Mouse (Mus musculus) heart, postnatal 4 days (tissue): ENCODE results near the gene L1cam. TPM values are rescaled to one million over a fixed set of nuclear protein-coding genes. Genes with fewer than 3 reads are reported as not detected.

ENCODE experiments used
- DNase-seq: peaks from one replicate; pipeline ENCODE4 v3.0.0; 2021
- total RNA-seq, 2 experiments: library from RNA; stranded (reverse); gene quantifications; 2 replicates each; pipeline ENCODE4 v1.2.3; 2021

The L1cam gene
- total RNA-seq = 1 to 10 TPM; 1.4 to 1.6 TPM

DNA sequence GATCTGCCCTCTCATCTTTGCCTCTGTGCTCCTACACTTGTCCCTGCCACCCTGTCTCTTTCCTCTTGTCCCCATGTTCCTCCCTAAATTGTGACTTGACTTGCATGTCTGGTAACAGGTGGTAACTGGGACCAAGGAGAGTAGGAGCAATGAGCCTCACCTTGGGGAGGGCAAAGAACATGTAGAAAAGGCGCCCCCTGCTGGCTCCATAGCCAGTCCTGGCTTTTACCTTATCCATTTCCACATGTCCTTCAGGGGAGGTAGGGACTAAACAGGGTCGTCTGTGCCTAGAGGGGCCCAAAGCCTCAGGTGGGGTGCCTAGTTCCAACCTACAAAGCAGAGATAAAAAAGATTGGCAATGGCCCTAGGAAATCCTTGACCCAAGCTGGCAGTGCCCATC lies at the start of gene L1cam:
L1cam (minus strand) TSS at position 387 of the 400 bp plus-strand sequence.
- peak; percentile 59 for DNase-seq

- DNase-seq = no peak
These were observed 46.4 kb upstream of the L1cam start for GRCm38 (mm10) chrX:73942294-73942693.

DNA sequence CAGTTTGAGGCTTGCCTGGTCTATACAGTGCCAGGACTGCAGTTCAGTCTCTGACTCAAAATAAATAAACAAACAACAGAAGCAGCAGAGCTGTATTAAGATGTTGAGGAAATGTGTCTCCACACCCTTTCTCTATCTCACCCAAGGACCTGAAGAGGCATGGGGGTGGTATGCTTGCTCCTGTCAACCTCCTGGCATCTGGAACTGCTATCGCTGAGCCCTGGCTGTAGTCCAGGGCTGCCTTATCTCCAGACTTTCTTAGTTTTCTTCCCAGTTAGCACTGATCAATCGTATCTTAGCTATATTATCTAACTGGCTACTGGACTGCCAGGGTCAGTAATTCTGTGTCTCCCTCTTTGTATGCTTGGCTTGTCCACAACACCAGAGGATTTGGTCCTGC lies 46.0 kb upstream of the L1cam start:
- no peak for DNase-seq

- DNase-seq = no peak
These were observed 36.0 kb upstream of the L1cam start for GRCm38 (mm10) chrX:73931871-73932270.

DNA sequence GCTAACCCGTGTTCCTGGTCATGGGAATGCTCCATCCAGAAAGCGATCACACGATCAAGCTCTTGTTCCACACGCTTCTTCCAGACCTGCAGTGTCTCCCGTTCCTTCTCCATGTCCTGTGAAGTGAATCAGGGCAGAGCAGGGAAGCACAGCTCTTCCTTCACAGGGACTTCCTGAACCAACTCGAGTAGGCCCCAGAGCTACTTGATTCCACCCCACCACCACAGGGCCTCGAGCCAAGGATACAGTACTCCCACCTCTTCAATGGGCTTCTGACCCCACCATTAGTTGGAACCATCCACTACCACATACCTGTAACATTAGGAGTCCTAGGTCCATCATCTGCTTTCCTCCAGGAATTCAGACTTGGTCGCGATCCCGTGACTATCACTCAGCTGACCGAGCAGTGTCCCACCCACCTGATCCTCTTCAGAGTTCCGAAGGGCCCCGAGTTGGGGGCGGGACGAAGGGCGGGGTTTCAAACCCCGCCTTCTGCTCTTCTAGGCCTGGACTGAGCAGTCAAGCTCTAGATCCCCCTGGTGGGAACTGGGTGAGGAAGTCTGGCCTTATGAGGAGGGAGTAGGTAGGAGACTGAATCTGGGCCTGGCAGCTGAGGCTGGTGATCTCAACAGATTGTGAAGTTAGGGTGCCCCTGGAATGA lies 34.6 kb upstream of the L1cam start, which contains the start of gene Renbp:
Renbp (minus strand) TSS at position 449 of the 661 bp plus-strand sequence.
- DNase-seq = peak; percentile 73

GRCm38 (mm10) chrX:73922550-73922882 lies 26.6 kb upstream of the L1cam start:
- DNase-seq = no peak

DNA sequence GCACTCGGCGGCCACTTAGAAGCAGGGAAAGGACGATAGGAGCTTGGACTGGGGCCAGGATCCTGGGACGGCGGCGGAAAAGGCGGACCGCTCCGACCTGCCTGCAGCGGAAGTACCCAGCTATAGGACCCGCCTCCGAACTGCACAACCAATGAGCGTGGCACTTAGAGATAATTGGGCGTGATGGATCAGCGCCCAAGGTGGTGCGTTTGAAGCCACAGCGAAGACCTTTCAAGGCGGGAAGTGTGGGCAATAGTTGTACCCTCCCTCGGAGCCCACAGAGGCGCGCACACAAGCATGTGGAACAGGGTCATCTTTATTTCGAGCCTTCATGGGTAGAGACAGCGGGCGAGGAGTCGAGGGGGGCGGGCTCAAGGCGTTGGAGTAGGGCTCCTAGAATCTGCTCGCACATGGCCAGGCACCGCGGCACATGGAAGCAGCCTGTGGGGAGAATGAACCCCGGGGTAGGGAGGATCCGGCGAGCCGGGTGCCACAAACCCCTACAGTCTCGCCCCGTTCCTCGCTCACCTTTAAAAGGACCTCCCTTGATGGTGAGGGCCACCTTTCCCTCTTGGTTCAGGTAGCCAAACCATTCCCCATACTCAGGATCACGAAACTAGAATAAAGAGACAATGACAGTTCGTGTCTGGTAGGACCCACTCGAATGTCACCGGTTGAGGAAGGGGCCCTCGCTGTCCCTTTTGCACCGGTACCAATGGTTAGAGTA lies 26.1 kb upstream of the L1cam start, which contains the start of the genes Arhgap4 and Naa10:
Arhgap4 (minus strand) TSS at position 48 of the 727 bp plus-strand sequence.
Naa10 (minus strand) TSS at position 122 of the 727 bp plus-strand sequence.
- DNase-seq = peak; percentile 93

- no peak for DNase-seq
These were observed 25.4 kb upstream of the L1cam start for GRCm38 (mm10) chrX:73921285-73921822.

DNA sequence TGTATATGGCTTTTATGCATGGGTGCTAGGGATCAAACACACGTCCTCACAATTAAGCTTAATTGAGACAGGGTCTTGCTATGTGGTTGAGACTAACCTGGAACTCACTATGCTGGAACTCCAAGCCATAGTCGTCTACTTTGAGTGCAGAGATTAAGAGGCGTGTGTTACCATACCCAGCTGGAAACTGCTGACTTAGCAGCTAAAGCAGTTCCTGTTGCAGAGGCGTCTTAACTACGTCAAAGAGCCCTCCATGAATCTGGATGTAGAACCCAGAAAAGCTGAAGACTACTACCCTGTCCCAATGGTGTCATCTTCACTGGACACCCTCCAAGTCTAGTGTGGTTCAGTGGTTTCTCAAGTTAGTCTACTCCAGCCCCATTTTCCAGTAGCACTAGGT lies 22.7 kb upstream of the L1cam start:
- DNase-seq = no peak

DNA sequence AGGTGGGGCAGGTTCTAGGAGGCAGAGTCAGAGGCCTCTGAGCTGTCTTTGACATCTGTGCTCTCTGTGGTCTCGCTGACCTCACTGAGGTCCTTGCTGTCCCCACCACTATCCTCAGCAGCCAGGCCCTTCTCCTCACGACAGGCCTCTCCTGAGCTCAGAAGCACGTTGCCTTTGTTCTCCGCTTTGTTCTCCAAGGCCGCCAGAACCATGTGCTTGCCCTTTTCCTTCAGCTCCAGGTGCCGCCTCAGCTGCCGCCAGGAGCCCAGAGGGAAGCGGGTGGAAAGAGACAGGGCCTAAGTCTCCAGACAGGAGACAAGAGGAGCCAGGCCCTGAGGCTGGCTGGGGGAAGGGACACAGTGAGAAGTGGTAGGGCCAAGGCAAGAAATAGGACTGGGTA lies 21.0 kb upstream of the L1cam start:
- no peak for DNase-seq

- peak; percentile 88 for DNase-seq
These were observed 19.2 kb upstream of the L1cam start for GRCm38 (mm10) chrX:73914827-73915703.

DNA sequence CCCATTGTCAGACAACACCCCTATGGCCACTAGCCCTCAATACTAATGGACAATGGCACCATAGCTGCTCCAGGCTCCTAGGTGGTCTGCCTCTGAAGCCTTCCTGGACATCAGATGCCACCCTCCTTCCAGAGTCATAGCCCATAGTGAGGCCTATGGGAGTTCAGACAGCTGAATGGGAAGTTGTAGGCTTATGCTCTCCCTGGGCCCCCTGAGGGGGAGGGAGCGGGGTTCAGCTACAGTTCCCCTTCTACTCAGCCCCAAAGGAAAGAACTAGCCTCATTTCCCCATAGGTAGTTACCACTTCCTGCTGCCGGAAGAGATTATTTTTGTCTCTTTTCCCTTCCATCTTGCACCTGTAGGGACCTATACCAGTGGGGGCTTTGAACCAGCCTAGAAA lies 15.7 kb upstream of the L1cam start:
- no peak for DNase-seq

DNA sequence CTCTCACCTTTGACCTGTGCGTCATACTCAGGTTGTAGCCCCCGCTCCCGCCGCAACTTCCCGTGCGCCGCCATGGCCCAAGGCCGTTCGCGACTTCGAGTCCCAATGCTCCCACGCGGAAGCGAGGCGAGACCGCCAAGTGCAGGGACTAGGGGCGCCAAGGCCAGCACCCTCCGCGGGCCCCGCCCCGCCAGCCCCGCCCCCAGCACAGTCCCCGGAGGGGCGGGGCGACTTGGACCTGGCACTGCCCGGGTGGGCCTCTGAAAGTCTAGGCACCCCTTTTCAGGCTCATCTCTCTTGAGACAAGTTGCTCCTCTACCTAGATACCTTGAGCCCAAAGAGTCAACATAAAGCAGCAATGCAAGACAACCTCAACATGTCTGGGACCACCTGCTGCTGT lies 15.3 kb upstream of the L1cam start:
- DNase-seq = no peak

- DNase-seq = no peak
These were observed 14.5 kb upstream of the L1cam start for GRCm38 (mm10) chrX:73910451-73910850.

- no peak for DNase-seq
These were observed 14.1 kb upstream of the L1cam start for GRCm38 (mm10) chrX:73910049-73910448.

DNA sequence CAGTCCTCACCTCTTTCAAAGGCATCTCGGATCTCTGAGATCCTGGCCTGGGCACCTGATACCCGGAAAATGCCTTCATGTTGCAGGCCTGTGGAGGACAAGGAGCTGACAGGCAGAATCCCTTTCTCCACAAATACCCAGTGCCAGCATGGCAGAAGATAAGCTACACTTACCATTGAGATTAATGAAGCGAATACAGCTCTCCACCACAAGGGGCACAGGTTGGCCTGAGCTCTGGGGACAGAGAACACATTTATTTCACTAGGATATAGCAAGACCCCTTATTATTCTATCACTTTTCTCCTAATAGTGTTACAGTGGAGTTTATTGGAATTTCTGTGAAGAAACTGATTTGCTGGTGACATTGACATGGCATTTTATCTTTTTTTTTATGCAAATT lies 2.1 kb upstream of the L1cam start:
- DNase-seq = no peak

GRCm38 (mm10) chrX:73892833-73893232 lies 3.1 kb downstream of the L1cam start:
- DNase-seq = no peak

DNA sequence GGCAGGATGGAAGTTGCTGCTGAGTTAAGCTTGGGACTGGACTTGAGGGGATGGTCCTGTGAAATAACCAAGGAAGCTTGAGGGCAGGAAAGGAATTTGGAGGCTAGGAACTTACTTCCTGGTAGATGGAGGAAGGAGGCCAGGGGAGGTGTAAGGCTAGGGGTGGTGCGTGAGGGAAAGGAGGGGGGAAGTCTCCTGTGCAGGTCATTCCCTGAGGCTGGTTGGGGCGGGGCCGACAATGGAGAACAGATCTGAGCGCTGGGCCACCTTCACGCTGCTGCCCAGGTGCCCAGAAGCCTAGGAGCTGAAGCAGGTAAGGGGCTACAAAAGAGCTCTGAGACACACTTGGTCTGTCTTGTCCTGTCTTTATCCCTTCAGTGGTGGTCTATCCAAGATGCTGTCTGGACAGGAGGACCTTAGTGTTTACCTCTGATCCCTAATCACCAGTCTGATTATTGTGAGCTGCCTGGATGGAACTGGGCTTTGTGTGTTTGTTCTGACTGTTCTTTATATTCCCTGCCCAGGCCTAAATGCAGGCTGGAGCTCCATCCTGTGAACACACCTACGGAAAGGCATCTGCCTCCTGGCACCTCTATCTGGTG lies 4.3 kb downstream of the L1cam start, which contains the start of gene Avpr2:
Avpr2 (plus strand) TSS at position 552 of the 602 bp plus-strand sequence.
- no peak for DNase-seq

GRCm38 (mm10) chrX:73881463-73881862 lies 14.4 kb downstream of the L1cam start:
- DNase-seq = no peak

DNA sequence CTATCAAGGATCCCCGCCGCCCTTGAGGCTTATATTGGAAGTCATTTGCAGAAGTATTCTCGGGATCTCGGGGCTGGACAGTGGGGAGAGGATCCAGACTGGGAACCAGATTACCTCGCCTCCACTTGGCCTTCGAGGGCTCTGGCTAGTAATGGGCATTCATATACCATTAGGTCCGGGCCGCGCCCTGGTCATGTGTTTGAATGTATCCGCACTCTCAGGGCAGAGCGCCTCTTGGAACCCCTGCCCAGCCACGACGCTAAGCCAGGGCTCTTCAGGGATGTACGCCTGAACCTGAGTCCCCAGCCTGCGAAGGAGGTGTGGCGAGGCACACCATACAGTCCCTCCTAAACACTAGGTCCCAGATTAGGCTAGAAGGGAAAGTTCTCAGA lies 14.9 kb downstream of the L1cam start:
- no peak for DNase-seq

DNA sequence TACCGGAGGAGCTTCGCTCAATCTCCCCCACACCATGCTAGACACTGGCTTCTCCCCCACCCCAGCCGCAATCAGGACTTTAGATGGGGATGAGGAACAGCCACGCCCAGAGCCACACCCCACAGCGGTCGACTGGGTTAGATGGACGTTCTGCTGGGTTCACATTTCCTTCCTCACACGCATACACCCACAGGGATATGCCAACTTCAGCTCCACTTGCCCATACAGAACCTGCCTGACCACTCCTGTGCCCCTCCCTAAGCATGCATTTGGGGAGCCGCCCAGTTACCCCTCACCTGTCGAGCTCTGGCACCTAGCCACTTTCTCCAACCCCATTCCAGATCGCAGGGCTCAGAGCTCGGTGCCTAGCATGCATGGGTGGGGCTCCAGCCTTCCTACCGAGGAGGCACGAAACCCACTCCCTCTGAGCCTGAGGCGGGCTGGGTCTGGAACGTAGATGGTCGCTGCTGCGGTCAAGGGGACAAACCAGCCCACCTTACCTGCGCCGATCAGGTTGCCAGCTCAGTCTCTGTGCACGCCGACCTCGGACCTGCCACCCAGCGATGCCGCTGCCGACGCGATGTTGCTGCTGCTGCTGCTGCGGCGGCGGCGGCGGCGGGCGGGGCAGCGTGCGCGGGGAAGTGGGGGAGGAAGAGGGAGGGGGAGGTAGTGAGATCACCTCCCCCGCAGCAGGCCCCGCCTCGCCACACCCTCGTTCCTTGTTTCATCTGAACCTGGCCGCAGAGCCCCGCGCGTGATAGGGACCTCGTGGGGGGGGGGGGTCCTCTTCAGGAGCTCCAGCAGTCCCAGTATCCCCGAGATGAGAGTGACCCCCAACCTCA lies 15.5 kb downstream of the L1cam start:
- DNase-seq = no peak
